Mouse (Mus musculus) MEL (cell line): ENCODE results near the gene Gtf2a1l. TPM values are rescaled to one million over a fixed set of nuclear protein-coding genes. Genes with fewer than 3 reads are reported as not detected.

ENCODE experiments used
- DNase-seq: peaks from one replicate; pipeline ENCODE4 v3.0.0; 2011; ENCODE audit warnings: low read depth, low spot score
- H3K27ac ChIP-seq: 2 replicates; pipeline ENCODE4 v1.5.1; 2012; ENCODE audit warnings: low read depth, mild to moderate bottlenecking, control low read depth, low read length, moderate library complexity; ENCODE audit not compliant: control insufficient read depth
- H3K27me3 ChIP-seq, 2 experiments: fragments of 150-350 bp in 1 of 2; sonication (generic) in 1 of 2; 2 replicates each; pipeline ENCODE4 v1.6.1; 2012; ENCODE audit warnings: low read length in 2 of 2, mild to moderate bottlenecking in 2 of 2, improper control_type of control experiment in 1 of 2, moderate library complexity in 1 of 2; ENCODE audit not compliant: insufficient read depth in 2 of 2, control insufficient read depth in 1 of 2
- H3K36me3 ChIP-seq, 2 experiments: 2 replicates each; pipeline ENCODE4 v1.6.1; 2012 to 2014; ENCODE audit warnings: low read length in 2 of 2, improper control_type of control experiment in 1 of 2, inconsistent platforms in 1 of 2, mild to moderate bottlenecking in 1 of 2; ENCODE audit not compliant: insufficient read depth in 2 of 2, control insufficient read depth in 1 of 2
- H3K4me1 ChIP-seq, 2 experiments: fragments of 150-350 bp in 1 of 2; sonication (generic) in 1 of 2; 2 replicates each; pipeline ENCODE4 v1.6.1; 2012; ENCODE audit warnings: low read length in 2 of 2, improper control_type of control experiment in 1 of 2, mild to moderate bottlenecking in 1 of 2; ENCODE audit not compliant: insufficient read depth in 2 of 2, control insufficient read depth in 1 of 2
- H3K4me3 ChIP-seq, 2 experiments: fragments of 150-350 bp in 1 of 2; sonication (generic) in 1 of 2; 2 replicates each; pipeline ENCODE4 v1.5.1; 2012; ENCODE audit warnings: low read depth in 2 of 2, low read length in 2 of 2, mild to moderate bottlenecking in 2 of 2, moderate library complexity in 2 of 2, control low read depth in 1 of 2, improper control_type of control experiment in 1 of 2; ENCODE audit not compliant: control insufficient read depth in 1 of 2, insufficient read depth in 1 of 2
- H3K79me2 ChIP-seq: 2 replicates; pipeline ENCODE4 v1.6.1; 2012; ENCODE audit warnings: mild to moderate bottlenecking, low read length, moderate library complexity; ENCODE audit not compliant: control insufficient read depth, poor library complexity, insufficient read depth
- H3K9ac ChIP-seq: 2 replicates; pipeline ENCODE4 v1.6.1; 2012; ENCODE audit warnings: low read depth, mild to moderate bottlenecking, control low read depth, low read length, moderate library complexity; ENCODE audit not compliant: control insufficient read depth, poor library complexity, severe bottlenecking
- H3K9me3 ChIP-seq: fragments of 150-350 bp; sonication (generic); replicated peaks from 2 replicates; pipeline ENCODE4 v1.6.1; 2012; ENCODE audit warnings: mild to moderate bottlenecking, low read length, improper control_type of control experiment, moderate library complexity; ENCODE audit not compliant: insufficient read depth
- BHLHE40 ChIP-seq: IDR thresholded peaks from 2 replicates; pipeline ENCODE4 v1.6.1; 2012; ENCODE audit warnings: low read depth, mild to moderate bottlenecking, inconsistent platforms, low read length, improper control_type of control experiment, borderline replicate concordance
- CHD1 ChIP-seq: IDR thresholded peaks from 2 replicates; pipeline ENCODE4 v1.6.1; 2012; ENCODE audit warnings: low read depth, mild to moderate bottlenecking, inconsistent platforms, low read length, improper control_type of control experiment
- CHD2 ChIP-seq: IDR thresholded peaks from 2 replicates; pipeline ENCODE4 v1.6.1; 2011; ENCODE audit warnings: low read length, improper control_type of control experiment
- E2F4 ChIP-seq: IDR thresholded peaks from 2 replicates; pipeline ENCODE4 v1.6.1; 2011; ENCODE audit warnings: low read depth, low read length, improper control_type of control experiment, borderline replicate concordance
- ELF1 ChIP-seq: IDR thresholded peaks from 2 replicates; pipeline ENCODE4 v1.6.1; 2014; ENCODE audit warnings: low read depth, mild to moderate bottlenecking, inconsistent platforms, low read length, improper control_type of control experiment, moderate library complexity
- JUND ChIP-seq: IDR thresholded peaks from 2 replicates; pipeline ENCODE4 v1.6.1; 2011; ENCODE audit warnings: low read depth, mild to moderate bottlenecking, improper control_type of control experiment, low read length
- MAFK ChIP-seq: IDR thresholded peaks from 2 replicates; pipeline ENCODE4 v1.6.1; 2011; ENCODE audit warnings: low read depth, mild to moderate bottlenecking, low read length, improper control_type of control experiment, borderline replicate concordance
- MAZ ChIP-seq: IDR thresholded peaks from 2 replicates; pipeline ENCODE4 v1.6.1; 2012; ENCODE audit warnings: low read depth, mild to moderate bottlenecking, inconsistent platforms, low read length, improper control_type of control experiment
- MEF2A ChIP-seq: IDR thresholded peaks from 2 replicates; pipeline ENCODE4 v1.6.1; 2014; ENCODE audit warnings: low read depth, mild to moderate bottlenecking, inconsistent platforms, low read length, improper control_type of control experiment; ENCODE audit not compliant: poor library complexity, insufficient replicate concordance, severe bottlenecking; ENCODE audit errors: extremely low read depth
- MXI1 ChIP-seq: IDR thresholded peaks from 2 replicates; pipeline ENCODE4 v1.6.1; 2011; ENCODE audit warnings: mild to moderate bottlenecking, low read depth, low read length, improper control_type of control experiment
- NELFE ChIP-seq: IDR thresholded peaks from 2 replicates; pipeline ENCODE4 v1.6.1; 2011; ENCODE audit warnings: low read depth, low read length, improper control_type of control experiment
- POLR2AphosphoS5 ChIP-seq: IDR thresholded peaks from 2 replicates; pipeline ENCODE4 v1.6.1; 2012; ENCODE audit warnings: low read depth, borderline replicate concordance, mild to moderate bottlenecking, inconsistent platforms, low read length, moderate library complexity, mixed read lengths
- TAL1 ChIP-seq: IDR thresholded peaks from 2 replicates; pipeline ENCODE4 v1.6.1; 2012; ENCODE audit warnings: mild to moderate bottlenecking, inconsistent platforms, low read length, moderate library complexity, mixed read lengths
- TCF12 ChIP-seq: IDR thresholded peaks from 2 replicates; pipeline ENCODE4 v1.6.1; 2014; ENCODE audit warnings: low read depth, mild to moderate bottlenecking, inconsistent platforms, low read length, improper control_type of control experiment, moderate library complexity
- UBTF ChIP-seq: IDR thresholded peaks from 2 replicates; pipeline ENCODE4 v1.6.1; 2012; ENCODE audit warnings: low read depth, mild to moderate bottlenecking, inconsistent platforms, low read length, improper control_type of control experiment, moderate library complexity, borderline replicate concordance; ENCODE audit not compliant: insufficient read depth
- USF2 ChIP-seq, 2 experiments: IDR thresholded peaks; 2 replicates each; pipeline ENCODE4 v1.6.1; 2011 to 2012; ENCODE audit warnings: improper control_type of control experiment in 2 of 2, low read length in 2 of 2, borderline replicate concordance in 1 of 2, inconsistent platforms in 1 of 2, low read depth in 1 of 2, mild to moderate bottlenecking in 1 of 2; ENCODE audit not compliant: insufficient read depth in 1 of 2
- ZKSCAN1 ChIP-seq: IDR thresholded peaks from 2 replicates; pipeline ENCODE4 v1.6.1; 2012; ENCODE audit warnings: low read depth, mild to moderate bottlenecking, inconsistent platforms, low read length, improper control_type of control experiment, moderate library complexity
- ZMIZ1 ChIP-seq: IDR thresholded peaks from 2 replicates; pipeline ENCODE4 v1.6.1; 2012; ENCODE audit warnings: low read depth, mild to moderate bottlenecking, inconsistent platforms, low read length, improper control_type of control experiment, moderate library complexity
- polyA plus RNA-seq, 2 experiments: library from polyadenylated mRNA; stranded (reverse) in 1 of 2; unstranded in 1 of 2; fragments of >175 nt in 1 of 2; fragments of >200 nt in 1 of 2; gene quantifications; 2 replicates each; pipeline versions ENCODE4 v1.2.1 to v1.2.4; 2012; ENCODE audit warnings: low replicate concordance in 2 of 2, low read depth in 1 of 2; ENCODE audit not compliant: insufficient read length in 2 of 2, insufficient read depth in 1 of 2, missing spikeins in 1 of 2
- total RNA-seq: library from RNA; depleted of rRNA; stranded (reverse); fragments of 300-350 nt; gene quantifications from 2 replicates; pipeline ENCODE4 v1.2.3, GENCODE M21; 2012

Gtf2a1l gene
- total and polyA plus RNA-seq, 3 experiments, result not detected

GRCm38 (mm10) chr17:88706231-88706649 is 37.8 kb downstream of the Gtf2a1l start:
- no peak overlapping the region for H3K9ac ChIP-seq
- H3K27me3 ChIP-seq, result no peaks in the 10 kb centered on the region
- no peaks in the 10 kb centered on the region for H3K36me3 ChIP-seq
- H3K4me1 ChIP-seq, result no peaks in the 10 kb centered on the region
- H3K4me3 ChIP-seq, result no peak overlapping the region
- H3K27ac ChIP-seq, result no peak overlapping the region
- H3K79me2 ChIP-seq, result no peaks in the 10 kb centered on the region
- no peaks in the 10 kb centered on the region for H3K9me3 ChIP-seq
- no peak for DNase-seq
- TF ChIP-seq ZKSCAN1, result no peak
- TF ChIP-seq MAFK, result no peak
- TF ChIP-seq CHD1, result no peak
- no peak for TF ChIP-seq CHD2
- no peak for TF ChIP-seq ELF1

GRCm38 (mm10) chr17:88749646-88750045 is 81.2 kb downstream of the Gtf2a1l start:
- no peaks in the 10 kb centered on the region for H3K4me1 ChIP-seq
- DNase-seq, result no peak
- H3K27me3 ChIP-seq, result no peaks in the 10 kb centered on the region
- H3K4me3 ChIP-seq, result no peak overlapping the region
- no peaks in the 10 kb centered on the region for H3K36me3 ChIP-seq
- H3K9ac ChIP-seq, result no peak overlapping the region
- TF ChIP-seq MXI1, result no peak
- TF ChIP-seq NELFE, result no peak
- no peak for TF ChIP-seq TCF12
- TF ChIP-seq BHLHE40, result no peak
- TF ChIP-seq ZMIZ1, result no peak
- no peak for TF ChIP-seq MAZ
- no peak for TF ChIP-seq ELF1
- TF ChIP-seq POLR2AphosphoS5, result no peak
- no peak for TF ChIP-seq CHD2
- TF ChIP-seq UBTF, result no peak
- no peak for TF ChIP-seq USF2 (IDR thresholded peaks at IDR 0.05; ENCODE audit: borderline replicate concordance in 1 of 2, insufficient read depth in 1 of 2, low read depth in 1 of 2, low read length in 2 of 2)
- no peak for TF ChIP-seq JUND
- TF ChIP-seq TAL1, result no peak
- TF ChIP-seq CHD1, result no peak
- no peak for TF ChIP-seq E2F4
- TF ChIP-seq MEF2A, result no peak
- no peaks in the 10 kb centered on the region for H3K79me2 ChIP-seq
- H3K9me3 ChIP-seq, result no peaks in the 10 kb centered on the region
- H3K27ac ChIP-seq, result no peak overlapping the region
